Mouse (Mus musculus) urinary bladder, postnatal 0 days (tissue): ENCODE measurements around the gene Vmn2r111. TPM values are rescaled to one million over a fixed set of nuclear protein-coding genes. Genes with fewer than 3 reads are reported as not detected.

ENCODE experiments used
- polyA plus RNA-seq: library from polyadenylated mRNA; unstranded; fragments of >200 nt; fragmentation: Nextera tagmentation; extraction: Ambion mirVana; gene quantifications from 2 replicates; pipeline ENCODE4 v1.2.1, GENCODE M21; 2015

Vmn2r111 gene
- polyA plus RNA-seq = not detected in 2 replicates

GRCm38 (mm10) chr17:22573382-22573781, at the start of gene Vmn2r111:
TSS of gene Vmn2r111 (minus strand) at chr17:22573482.

GRCm38 (mm10) chr17:22600651-22601050, 27.4 kb upstream of the Vmn2r111 start, which contains the start of gene Vmn2r112:
TSS of gene Vmn2r112 (plus strand) at chr17:22600951.

Other genes starting within 250 kb of the Vmn2r111 start
- gene Zfp944, start 212.1 kb downstream of the Vmn2r111 start, polyA plus RNA-seq = 6.7 and 7.0 TPM in 2 replicates
- gene Zfp758, start 212.0 kb downstream of the Vmn2r111 start, polyA plus RNA-seq = 4.1 and 5.4 TPM in 2 replicates
- gene Zfp946, start 149.3 kb downstream of the Vmn2r111 start, polyA plus RNA-seq = 3.7 and 4.5 TPM in 2 replicates
- not detected in 2 replicates for gene Vmn2r112, start 27.5 kb upstream of the Vmn2r111 start, polyA plus RNA-seq